Mouse (Mus musculus) E14TG2a.4 (cell line): ENCODE data around the gene Lrrc58.

Source experiments
- H3K27me3 ChIP-seq: 2 replicates; pipeline ENCODE4 v1.6.1; 2014; ENCODE audit warnings: low read length, control low read depth; ENCODE audit not compliant: insufficient read depth
- H3K36me3 ChIP-seq: 2 replicates; pipeline ENCODE4 v1.6.1; 2014; ENCODE audit warnings: low read length, control low read depth; ENCODE audit not compliant: insufficient read depth
- H3K4me1 ChIP-seq: replicated peaks from 2 replicates; pipeline ENCODE4 v1.6.1; 2014; ENCODE audit warnings: low read depth, low read length, control low read depth
- H3K4me3 ChIP-seq: replicated peaks from 2 replicates; pipeline ENCODE4 v1.5.1; 2014; ENCODE audit warnings: mild to moderate bottlenecking, low read length
- H3K9me3 ChIP-seq: 2 replicates; pipeline ENCODE4 v1.6.1; 2014; ENCODE audit warnings: low read length, control low read depth
- CTCF ChIP-seq: conservative IDR thresholded peaks from 2 replicates; pipeline ENCODE4 v1.5.1; 2014; ENCODE audit warnings: low read length
- NANOG ChIP-seq: IDR thresholded peaks from 2 replicates; pipeline ENCODE4 v1.6.1; 2014; ENCODE audit warnings: borderline replicate concordance, low read length, mixed read lengths
- POU5F1 ChIP-seq: IDR thresholded peaks from 2 replicates; pipeline ENCODE4 v1.6.1; 2014; ENCODE audit warnings: low read length, borderline replicate concordance

Lrrc58 gene

GRCm38 (mm10) chr16:37867791-37868505 is at the start of gene Lrrc58:
Gene Lrrc58, plus strand, starts transcription at chr16:37868389.
- Histone ChIP-seq H3K27me3 (peaks cover 5% of the 10 kb centered on the region; the same call in 1 of the 2 replicates), H3K4me1 (peaks cover 25% of the 10 kb centered on the region), H3K4me3 (peak within 1 kb of the TSS; percentile 92), H3K9me3 (no peaks in the 10 kb centered on the region), H3K36me3 (peaks cover 13% of the 10 kb centered on the region; the same call in 1 of the 2 replicates)
- TF ChIP-seq CTCF (no peak), NANOG (no peak), POU5F1 (no peak)

- Histone ChIP-seq H3K27me3 (no peaks in the 10 kb centered on the region), H3K4me1 (no peaks in the 10 kb centered on the region), H3K4me3 (no peak overlapping the region), H3K9me3 (peaks cover 11% of the 10 kb centered on the region), H3K36me3 (peaks cover 88% of the 10 kb centered on the region)
- TF ChIP-seq POU5F1 (no peak), NANOG (no peak)
Observed at GRCm38 (mm10) chr16:37823949-37824348, 44.2 kb upstream of the Lrrc58 start.

- no peak for TF ChIP-seq NANOG
- TF ChIP-seq POU5F1, result no peak
- no peak for TF ChIP-seq CTCF
- Histone ChIP-seq H3K9me3 (peaks cover 2% of the 10 kb centered on the region), H3K27me3 (no peaks in the 10 kb centered on the region), H3K4me3 (no peak overlapping the region), H3K36me3 (peaks cover 92% of the 10 kb centered on the region), H3K4me1 (no peaks in the 10 kb centered on the region)
Observed at GRCm38 (mm10) chr16:37824778-37825505, 43.2 kb upstream of the Lrrc58 start.

GRCm38 (mm10) chr16:37826286-37826685 is 41.9 kb upstream of the Lrrc58 start:
- no peak for TF ChIP-seq CTCF
- no peak for TF ChIP-seq POU5F1
- TF ChIP-seq NANOG, result no peak
- Histone ChIP-seq H3K4me3 (no peak overlapping the region), H3K9me3 (no peaks in the 10 kb centered on the region), H3K4me1 (no peaks in the 10 kb centered on the region), H3K36me3 (peaks cover 92% of the 10 kb centered on the region), H3K27me3 (no peaks in the 10 kb centered on the region)

- H3K4me1 ChIP-seq, result peaks cover 3% of the 10 kb centered on the region; the same call in 1 of the 2 replicates
- H3K36me3 ChIP-seq, result peaks cover 82% of the 10 kb centered on the region
- TF ChIP-seq CTCF (no peak), NANOG (no peak), POU5F1 (no peak)
- H3K27me3 ChIP-seq, result no peaks in the 10 kb centered on the region
- no peaks in the 10 kb centered on the region for H3K9me3 ChIP-seq
- H3K4me3 ChIP-seq, result no peak overlapping the region
Observed at GRCm38 (mm10) chr16:37831041-37831440, 37.1 kb upstream of the Lrrc58 start.

- peaks cover 3% of the 10 kb centered on the region; the same call in 1 of the 2 replicates for H3K4me1 ChIP-seq
- TF ChIP-seq POU5F1, result no peak
- no peak for TF ChIP-seq CTCF
- TF ChIP-seq NANOG, result no peak
- no peak overlapping the region for H3K4me3 ChIP-seq
- H3K9me3 ChIP-seq, result no peaks in the 10 kb centered on the region
- peaks cover 9% of the 10 kb centered on the region; the same call in 1 of the 2 replicates for H3K27me3 ChIP-seq
- peaks cover 24% of the 10 kb centered on the region for H3K36me3 ChIP-seq
Observed at GRCm38 (mm10) chr16:37837571-37837970, 30.6 kb upstream of the Lrrc58 start.

GRCm38 (mm10) chr16:37842439-37842838 is 25.8 kb upstream of the Lrrc58 start:
- no peaks in the 10 kb centered on the region for H3K9me3 ChIP-seq
- TF ChIP-seq CTCF, result no peak
- no peak for TF ChIP-seq NANOG
- TF ChIP-seq POU5F1, result no peak

GRCm38 (mm10) chr16:37843740-37844139 is 24.4 kb upstream of the Lrrc58 start:
- Histone ChIP-seq H3K9me3 (no peaks in the 10 kb centered on the region), H3K4me1 (peaks cover 2% of the 10 kb centered on the region; the same call in 1 of the 2 replicates), H3K27me3 (peaks cover 24% of the 10 kb centered on the region; the same call in 1 of the 2 replicates), H3K36me3 (no peaks in the 10 kb centered on the region), H3K4me3 (no peak overlapping the region)
- TF ChIP-seq NANOG (no peak), POU5F1 (no peak), CTCF (no peak)

More at GRCm38 (mm10) chr16:37842439-37842838, 25.8 kb upstream of the Lrrc58 start:
- peaks cover 2% of the 10 kb centered on the region; the same call in 1 of the 2 replicates for H3K4me1 ChIP-seq
- H3K27me3 ChIP-seq, result peaks cover 24% of the 10 kb centered on the region; the same call in 1 of the 2 replicates
- no peaks in the 10 kb centered on the region for H3K36me3 ChIP-seq
- no peak overlapping the region for H3K4me3 ChIP-seq
